Mouse (Mus musculus): ENCODE measurements around the gene Tctn3. TPM values are rescaled to one million over a fixed set of nuclear protein-coding genes. Genes with fewer than 3 reads are reported as not detected.
"Not testable (repeated sequence)": the region's sequence is repeated elsewhere in the genome, so short reads cannot be mapped to it uniquely, and the experiment has no call there.

Tctn3 gene
- polyA plus RNA-seq, 2 experiments: 1.4 to 1.5 TPM

DNA sequence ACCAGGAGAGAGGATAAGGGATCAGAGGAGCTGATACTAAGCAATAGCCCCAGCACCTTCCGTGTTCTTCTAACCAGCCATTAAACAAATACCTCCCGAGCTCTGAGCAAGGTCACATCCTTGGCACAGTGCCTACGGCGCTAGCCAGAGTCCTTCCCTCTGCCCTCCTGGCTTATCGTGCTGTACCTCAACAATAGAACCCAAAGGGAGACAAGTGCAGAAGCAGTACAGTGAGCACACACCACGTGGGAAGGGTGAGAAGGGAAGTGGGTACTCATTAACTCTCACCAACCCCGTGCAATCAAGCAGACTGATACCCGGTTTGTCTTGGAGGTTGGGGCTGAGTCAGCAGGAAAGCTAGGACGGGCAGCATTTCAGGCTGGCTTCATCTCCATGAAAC lies 41.3 kb downstream of the Tctn3 start:
- 75% methylated on average over 9 of the region's 9 CpGs for WGBS (ENCODE audit: insufficient replicate concordance)
- Histone ChIP-seq H3K27ac (no peak overlapping the region), H3K9me3 (ENCODE audit: control insufficient read depth, low read length) (no peaks in the 10 kb centered on the region), H3K4me3 (ENCODE audit: insufficient read depth in 1 of 2, low read depth in 2 of 2, low read length in 2 of 2) (no peak overlapping the region), H3K27me3 (ENCODE audit: control insufficient read depth, insufficient read depth, low read length) (no peaks in the 10 kb centered on the region), H3K36me3 (replicated peaks; ENCODE audit: control insufficient read depth, insufficient read depth, low read depth) (peaks cover 61% of the 10 kb centered on the region), H3K4me2 (ENCODE audit: low read depth) (no peak overlapping the region), H3K4me1 (replicated peaks; ENCODE audit: control insufficient read depth in 2 of 2, insufficient read depth in 2 of 2, low read length in 1 of 2) (no peaks in the 10 kb centered on the region), H3K9ac (replicated peaks) (no peak overlapping the region)
- ATAC-seq (ENCODE audit: insufficient read depth): no peak
- TF ChIP-seq EP300 (IDR thresholded peaks at IDR 0.05; ENCODE audit: low read depth): no peak
- no peak for TF ChIP-seq CTCF (IDR thresholded peaks at IDR 0.05; ENCODE audit: low read depth)
- no peak for DNase-seq (ENCODE audit: low read depth in 3 of 3, low spot score in 3 of 3)

DNA sequence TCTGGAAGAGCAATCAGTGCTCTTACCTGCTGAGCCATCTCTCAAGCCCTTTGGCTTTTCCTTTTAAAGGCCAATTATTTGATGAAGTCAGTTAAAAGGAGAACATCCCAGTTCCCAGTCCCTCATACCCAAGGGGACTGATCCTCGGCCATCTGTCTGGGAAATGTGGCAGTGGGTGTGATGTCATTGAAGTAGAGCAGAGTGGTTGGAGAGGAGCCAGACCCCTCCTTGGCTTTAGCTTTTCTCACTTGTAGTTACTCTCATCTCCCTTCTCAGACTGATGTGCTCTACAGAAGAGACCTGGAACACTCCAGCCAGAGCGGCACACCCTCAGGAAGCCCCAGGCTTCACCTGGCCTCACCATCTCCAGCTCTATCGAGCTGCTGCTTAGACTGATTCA lies 44.4 kb downstream of the Tctn3 start:
- ATAC-seq (ENCODE audit: insufficient read depth) (no peak), DNase-seq (ENCODE audit: low read depth in 3 of 3, low spot score in 3 of 3) (no peak)
- H3K27me3 ChIP-seq (ENCODE audit: control insufficient read depth, insufficient read depth, low read length): no peaks in the 10 kb centered on the region
- no peaks in the 10 kb centered on the region for H3K9me3 ChIP-seq (ENCODE audit: control insufficient read depth, low read length)
- peaks cover 51% of the 10 kb centered on the region for H3K36me3 ChIP-seq (replicated peaks; ENCODE audit: control insufficient read depth, insufficient read depth, low read depth)
- H3K4me3 ChIP-seq (ENCODE audit: insufficient read depth in 1 of 2, low read depth in 2 of 2, low read length in 2 of 2): no peak overlapping the region
- TF ChIP-seq EP300 (IDR thresholded peaks at IDR 0.05; ENCODE audit: low read depth): no peak
- no peak overlapping the region for H3K4me2 ChIP-seq (ENCODE audit: low read depth)
- 86% methylated on average over 3 of the region's 3 CpGs for WGBS (ENCODE audit: insufficient replicate concordance)
- H3K27ac ChIP-seq: no peak overlapping the region
- no peak overlapping the region for H3K9ac ChIP-seq (replicated peaks)
- H3K4me1 ChIP-seq (replicated peaks; ENCODE audit: control insufficient read depth in 2 of 2, insufficient read depth in 2 of 2, low read length in 1 of 2): no peaks in the 10 kb centered on the region

DNA sequence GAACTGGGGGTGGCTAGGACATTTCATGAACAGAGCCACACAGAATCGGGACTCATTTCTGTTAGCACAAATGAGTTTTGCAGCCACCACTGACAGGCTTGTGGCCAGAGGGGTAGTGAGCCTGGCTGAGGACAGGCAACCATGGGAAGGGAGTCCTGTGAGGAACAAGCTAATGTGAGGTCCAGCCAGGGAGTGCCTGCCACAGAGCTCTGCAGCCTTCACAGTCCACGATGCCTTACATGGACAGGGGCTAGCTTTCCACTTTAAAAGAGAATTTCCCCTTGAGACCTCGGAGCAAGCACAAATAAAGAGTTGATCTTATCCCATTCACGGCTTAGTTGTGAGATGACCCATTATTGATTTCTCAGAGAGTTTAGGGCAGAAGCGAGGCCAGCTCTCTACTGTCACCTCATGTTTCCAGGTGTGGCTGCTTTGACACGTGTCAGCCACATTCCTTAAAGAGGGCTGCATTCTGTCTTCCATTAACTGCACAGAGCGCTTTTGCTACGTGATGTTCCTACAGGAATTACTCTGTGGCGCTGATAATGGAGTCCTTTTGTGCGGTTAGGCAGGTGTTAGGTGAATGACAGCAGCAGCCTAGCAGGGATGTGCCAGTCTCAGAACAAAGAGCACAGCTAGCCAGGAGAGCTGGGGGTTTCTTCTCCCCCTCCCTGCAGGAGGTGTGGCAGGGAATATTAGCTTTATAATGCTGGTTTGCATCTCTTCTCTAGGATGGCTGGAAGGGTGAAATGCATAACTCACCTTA lies 48.0 kb downstream of the Tctn3 start:
- ATAC-seq (ENCODE audit: insufficient read depth): no peak
- Histone ChIP-seq H3K4me2 (ENCODE audit: low read depth) (no peak overlapping the region), H3K27ac (no peak overlapping the region), H3K4me1 (replicated peaks; ENCODE audit: control insufficient read depth in 2 of 2, insufficient read depth in 2 of 2, low read length in 1 of 2) (no peaks in the 10 kb centered on the region), H3K36me3 (replicated peaks; ENCODE audit: control insufficient read depth, insufficient read depth, low read depth) (peaks cover 35% of the 10 kb centered on the region), H3K9ac (replicated peaks) (no peak overlapping the region), H3K9me3 (ENCODE audit: control insufficient read depth, low read length) (no peaks in the 10 kb centered on the region), H3K4me3 (ENCODE audit: insufficient read depth in 1 of 2, low read depth in 2 of 2, low read length in 2 of 2) (no peak overlapping the region), H3K27me3 (ENCODE audit: control insufficient read depth, insufficient read depth, low read length) (no peaks in the 10 kb centered on the region)
- no peak for TF ChIP-seq CTCF (IDR thresholded peaks at IDR 0.05; ENCODE audit: low read depth)
- no peak for TF ChIP-seq EP300 (IDR thresholded peaks at IDR 0.05; ENCODE audit: low read depth)
- DNase-seq (ENCODE audit: low read depth in 3 of 3, low spot score in 3 of 3): no peak
- WGBS (ENCODE audit: insufficient replicate concordance): 80% methylated on average over 10 of the region's 10 CpGs

DNA sequence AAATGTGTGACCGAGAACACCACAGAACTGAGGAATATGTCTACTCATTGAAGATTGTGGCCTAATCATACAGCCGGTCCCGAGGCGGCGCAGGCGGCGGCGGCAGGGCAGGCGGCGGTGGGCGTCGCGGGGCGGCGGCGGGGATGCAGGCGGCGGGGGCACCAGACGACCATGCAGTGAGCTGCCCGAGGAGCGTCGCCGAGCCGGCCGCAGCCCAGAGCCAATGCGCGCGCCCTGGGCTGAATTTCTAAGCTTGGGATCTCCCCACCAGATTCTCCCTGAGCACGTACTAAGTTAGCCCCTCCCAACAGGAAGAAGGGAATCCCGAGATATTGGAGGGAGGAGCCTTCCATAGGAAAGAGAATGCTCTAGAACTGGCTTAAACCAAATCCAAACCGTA lies 50.5 kb downstream of the Tctn3 start:
- ATAC-seq (ENCODE audit: insufficient read depth): 0 out of 2 replicates have a peak, but pooled peaks have one; percentile 53
- H3K4me3 ChIP-seq (ENCODE audit: insufficient read depth in 1 of 2, low read depth in 2 of 2, low read length in 2 of 2); H3K27me3 ChIP-seq (ENCODE audit: control insufficient read depth, insufficient read depth, low read length); H3K4me2 ChIP-seq (ENCODE audit: low read depth); DNase-seq (ENCODE audit: low read depth in 3 of 3, low spot score in 3 of 3); H3K4me1 ChIP-seq (replicated peaks; ENCODE audit: control insufficient read depth in 2 of 2, insufficient read depth in 2 of 2, low read length in 1 of 2); H3K9me3 ChIP-seq (ENCODE audit: control insufficient read depth, low read length); H3K9ac ChIP-seq (replicated peaks); H3K27ac ChIP-seq: not testable (repeated sequence)
- peaks cover 29% of the 10 kb centered on the region for H3K36me3 ChIP-seq (replicated peaks; ENCODE audit: control insufficient read depth, insufficient read depth, low read depth)
- WGBS (ENCODE audit: insufficient replicate concordance): 82% methylated on average over 13 of the region's 31 CpGs

DNA sequence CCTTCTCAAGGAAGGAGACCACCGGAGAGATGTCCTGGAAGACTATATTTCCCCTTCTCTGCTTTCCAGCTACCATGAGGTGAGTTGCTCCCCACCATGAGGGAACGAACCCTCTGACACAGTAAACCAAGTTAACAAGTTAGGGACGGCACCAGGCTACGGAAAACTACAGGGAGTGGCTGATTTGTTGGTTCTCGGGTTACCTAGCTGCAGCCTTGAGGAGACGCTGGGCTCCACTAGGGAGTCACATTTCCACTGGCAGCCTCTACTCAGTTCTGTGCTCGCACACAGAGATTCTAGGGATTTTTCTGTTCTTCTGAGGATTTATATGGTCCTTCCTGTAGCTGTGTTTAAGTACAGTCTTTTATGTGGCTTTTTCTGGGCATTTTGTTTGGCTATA lies 56.0 kb downstream of the Tctn3 start:
- no peak overlapping the region for H3K4me2 ChIP-seq (ENCODE audit: low read depth)
- H3K4me3 ChIP-seq (ENCODE audit: insufficient read depth in 1 of 2, low read depth in 2 of 2, low read length in 2 of 2): no peak overlapping the region
- H3K4me1 ChIP-seq (replicated peaks; ENCODE audit: control insufficient read depth in 2 of 2, insufficient read depth in 2 of 2, low read length in 1 of 2): peaks cover 12 to 22% of the 10 kb centered on the region in 2 experiments
- no peaks in the 10 kb centered on the region for H3K9me3 ChIP-seq (ENCODE audit: control insufficient read depth, low read length)
- TF ChIP-seq EP300 (IDR thresholded peaks at IDR 0.05; ENCODE audit: low read depth) (no peak), CTCF (IDR thresholded peaks at IDR 0.05; ENCODE audit: low read depth) (no peak)
- no peak overlapping the region for H3K27ac ChIP-seq
- no peak overlapping the region for H3K9ac ChIP-seq (replicated peaks)
- peaks cover 39% of the 10 kb centered on the region for H3K36me3 ChIP-seq (replicated peaks; ENCODE audit: control insufficient read depth, insufficient read depth, low read depth)
- DNase-seq (ENCODE audit: low read depth in 3 of 3, low spot score in 3 of 3) (no peak), ATAC-seq (ENCODE audit: insufficient read depth) (no peak)
- H3K27me3 ChIP-seq (ENCODE audit: control insufficient read depth, insufficient read depth, low read length): no peaks in the 10 kb centered on the region
- 86% methylated on average over 7 of the region's 7 CpGs for WGBS (ENCODE audit: insufficient replicate concordance)
